Mouse (Mus musculus): ENCODE measurements around the gene Grin1. TPM values are rescaled to one million over a fixed set of nuclear protein-coding genes. Genes with fewer than 3 reads are reported as not detected.

The Grin1 gene
- polyA plus RNA-seq (2012; rRNA removed): 1.5 TPM in 2 replicates

DNA sequence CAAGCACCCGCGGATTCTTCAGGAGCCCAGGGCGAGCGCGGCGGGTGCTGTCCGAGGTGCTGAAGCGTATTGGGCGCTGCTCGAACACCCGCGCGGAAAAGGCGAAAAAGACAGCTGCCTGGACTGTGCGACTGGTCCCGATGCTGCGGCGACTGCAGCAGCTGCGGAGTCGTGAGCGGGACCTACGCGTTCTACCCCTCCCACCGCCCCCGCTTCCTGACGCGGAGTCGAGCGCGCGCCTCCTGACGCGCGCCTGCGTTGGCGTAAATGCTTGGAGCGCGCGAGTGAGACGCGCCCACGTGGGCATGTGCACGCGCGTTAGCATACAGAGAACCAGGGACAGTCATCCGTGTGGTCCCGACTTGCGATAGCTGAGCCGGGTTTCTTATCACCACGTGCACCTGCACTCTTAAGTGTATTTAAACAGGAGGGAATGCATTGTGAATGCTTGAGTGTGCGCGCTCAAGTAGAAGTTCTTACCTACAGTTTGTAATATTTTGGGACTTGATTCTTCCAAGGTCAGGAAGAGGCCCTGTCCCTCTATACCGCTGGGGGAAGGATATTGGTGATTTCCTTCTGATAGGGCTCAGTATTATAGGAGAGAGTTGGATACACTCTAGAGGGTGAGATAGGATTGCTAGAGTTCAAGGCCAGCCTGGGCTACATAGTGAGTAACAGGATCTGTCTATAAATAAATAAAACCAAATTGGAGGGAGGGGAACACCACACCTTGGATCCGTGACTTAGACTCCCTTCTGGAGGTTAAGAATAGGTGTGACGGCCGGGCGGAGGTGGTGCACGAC, at the start of gene Grin1:
TSS of gene Grin1 (minus strand) at position 217 of the 803 bp plus-strand sequence.

DNA sequence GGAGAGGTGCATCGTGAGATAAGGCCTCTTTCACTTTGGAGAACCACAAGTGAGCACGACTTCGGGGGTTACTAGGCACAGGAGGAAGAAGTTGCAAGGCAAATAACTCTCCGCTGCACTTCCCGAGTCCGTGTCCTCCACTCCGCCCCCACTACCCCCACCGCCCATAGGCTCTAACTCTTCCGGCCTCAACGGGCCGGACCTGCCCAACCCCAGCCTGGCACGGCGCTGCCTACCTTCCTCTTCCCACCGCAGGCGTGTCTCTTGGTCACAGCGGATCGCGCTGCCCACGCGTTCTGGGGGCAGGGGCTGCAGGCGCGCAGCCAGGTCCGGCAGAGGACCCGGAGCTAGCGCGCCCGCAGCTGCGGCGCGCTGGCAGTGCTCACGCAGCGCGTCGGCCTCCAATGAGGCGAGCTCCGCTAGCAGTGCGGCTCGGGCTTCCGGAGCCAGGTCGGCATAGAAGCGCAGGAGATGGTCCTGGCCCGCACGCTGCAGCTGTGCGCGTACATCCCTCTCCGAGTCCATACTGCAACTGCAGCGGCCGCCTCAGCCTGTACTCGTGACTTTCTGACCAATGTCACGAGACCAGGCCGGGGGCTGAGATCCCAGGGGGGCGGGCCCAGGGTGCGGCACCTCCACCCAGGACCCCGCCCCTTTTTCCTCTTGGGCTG, 46.2 kb upstream of the Grin1 start, which contains the start of gene Uap1l1:
TSS of gene Uap1l1 (minus strand) at position 592 of the 671 bp plus-strand sequence.

DNA sequence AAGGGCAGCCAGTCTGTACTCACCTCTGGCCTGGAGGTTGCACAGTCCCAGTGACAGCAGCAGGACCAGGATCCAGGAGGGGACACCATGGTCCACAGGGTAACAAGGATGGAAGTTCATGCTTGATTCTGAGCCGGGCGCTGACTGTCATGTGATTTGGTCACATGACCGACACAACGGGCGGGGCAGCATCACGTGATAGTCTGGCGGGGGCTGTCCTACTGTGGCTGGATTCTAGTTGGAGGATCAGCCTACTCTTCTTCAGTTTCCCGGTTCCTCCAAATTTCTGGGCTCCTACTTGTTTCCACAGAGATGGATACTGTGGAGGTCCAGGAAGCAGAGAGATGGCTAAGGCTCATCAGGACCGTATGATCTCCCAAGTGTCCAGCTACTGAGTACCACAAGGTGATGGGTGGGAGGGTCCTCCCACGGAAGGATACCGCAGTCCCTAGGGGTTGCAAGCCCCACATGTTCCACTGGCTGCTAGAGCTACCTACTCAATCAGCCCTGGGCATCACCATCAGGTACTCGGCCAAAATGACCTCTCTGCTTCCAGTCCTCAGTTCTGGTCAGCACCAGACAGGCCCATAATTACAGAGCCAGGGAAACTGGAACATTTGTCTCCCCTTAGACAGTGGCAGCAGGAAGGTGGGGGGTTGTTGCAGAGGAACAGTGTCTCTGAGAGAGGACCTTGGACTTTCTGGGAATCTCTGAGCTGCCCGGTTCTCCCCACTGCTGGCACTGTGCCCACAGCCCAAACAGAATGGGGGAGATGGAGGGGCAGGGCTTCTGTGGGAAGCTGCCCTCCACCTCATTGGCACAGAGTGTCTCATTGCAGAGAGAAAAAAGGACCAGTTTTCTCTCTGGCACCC, 37.5 kb upstream of the Grin1 start, which contains the start of gene Dpp7:
TSS of gene Dpp7 (minus strand) at position 152 of the 872 bp plus-strand sequence.

DNA sequence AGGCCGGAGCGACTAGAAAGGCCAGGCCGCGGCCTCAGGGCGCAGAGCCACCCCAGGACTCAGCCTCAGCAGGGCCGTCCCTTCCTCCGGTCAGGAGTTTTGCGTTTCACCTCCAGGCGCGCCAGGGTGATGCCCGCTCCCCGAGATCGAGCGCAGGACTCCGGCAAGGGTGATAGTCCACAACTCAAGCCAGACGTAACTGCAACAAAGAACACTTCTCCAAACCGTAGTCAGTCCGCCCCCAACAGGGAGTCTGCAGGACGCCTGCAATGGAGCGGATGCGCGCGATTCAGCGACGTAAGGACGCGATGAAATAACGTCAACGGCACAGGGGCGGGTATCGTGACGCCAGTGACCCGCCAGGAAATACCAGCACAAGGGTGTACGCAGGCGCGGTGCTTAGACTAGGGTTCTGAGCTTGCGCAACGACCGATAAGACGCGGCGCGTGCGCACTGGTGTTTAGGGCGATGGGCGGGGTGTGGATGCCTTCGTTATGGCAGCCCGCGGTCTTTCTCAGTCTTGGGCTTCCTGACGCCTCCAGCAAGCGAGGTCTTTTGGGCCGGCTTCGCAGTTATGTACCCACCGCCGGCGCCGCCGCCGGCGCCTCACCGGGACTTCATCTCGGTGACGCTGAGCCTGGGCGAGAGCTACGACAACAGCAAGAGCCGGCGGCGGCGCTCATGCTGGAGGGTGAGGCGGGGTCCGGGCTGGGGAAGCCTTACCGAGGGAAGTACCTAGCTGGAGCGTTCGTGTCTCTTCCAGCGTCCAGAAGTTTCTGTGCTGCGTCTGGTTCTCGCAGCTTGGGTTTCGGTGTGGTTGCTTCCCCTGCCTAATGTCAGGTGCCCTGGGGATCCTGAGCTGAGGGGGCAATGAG, 13.5 kb upstream of the Grin1 start, which contains the start of gene Man1b1:
TSS of gene Man1b1 (plus strand) at position 53 of the 875 bp plus-strand sequence.

DNA sequence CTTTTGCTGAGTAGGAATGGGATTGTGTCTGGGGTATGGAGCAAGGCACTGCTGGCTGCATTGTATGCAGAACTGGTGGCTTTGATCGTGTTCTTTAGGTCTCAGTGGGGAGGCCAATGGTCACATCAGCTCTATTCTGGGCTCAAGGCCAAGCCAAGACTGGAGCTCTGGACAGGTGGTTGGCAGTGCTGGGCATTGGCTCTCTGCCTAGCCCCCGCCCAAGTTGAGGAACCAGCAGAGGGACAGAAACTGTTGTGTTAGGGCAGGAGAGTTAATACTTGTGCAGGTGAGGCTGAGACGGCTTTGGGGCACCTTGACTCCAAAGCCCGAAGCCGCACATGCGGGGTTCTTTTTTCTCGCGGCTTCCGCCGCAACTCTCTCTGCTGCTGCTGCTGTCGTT, 29.3 kb downstream of the Grin1 start, which contains the start of gene Lrrc26:
TSS of gene Lrrc26 (plus strand) at position 265 of the 400 bp plus-strand sequence.

DNA sequence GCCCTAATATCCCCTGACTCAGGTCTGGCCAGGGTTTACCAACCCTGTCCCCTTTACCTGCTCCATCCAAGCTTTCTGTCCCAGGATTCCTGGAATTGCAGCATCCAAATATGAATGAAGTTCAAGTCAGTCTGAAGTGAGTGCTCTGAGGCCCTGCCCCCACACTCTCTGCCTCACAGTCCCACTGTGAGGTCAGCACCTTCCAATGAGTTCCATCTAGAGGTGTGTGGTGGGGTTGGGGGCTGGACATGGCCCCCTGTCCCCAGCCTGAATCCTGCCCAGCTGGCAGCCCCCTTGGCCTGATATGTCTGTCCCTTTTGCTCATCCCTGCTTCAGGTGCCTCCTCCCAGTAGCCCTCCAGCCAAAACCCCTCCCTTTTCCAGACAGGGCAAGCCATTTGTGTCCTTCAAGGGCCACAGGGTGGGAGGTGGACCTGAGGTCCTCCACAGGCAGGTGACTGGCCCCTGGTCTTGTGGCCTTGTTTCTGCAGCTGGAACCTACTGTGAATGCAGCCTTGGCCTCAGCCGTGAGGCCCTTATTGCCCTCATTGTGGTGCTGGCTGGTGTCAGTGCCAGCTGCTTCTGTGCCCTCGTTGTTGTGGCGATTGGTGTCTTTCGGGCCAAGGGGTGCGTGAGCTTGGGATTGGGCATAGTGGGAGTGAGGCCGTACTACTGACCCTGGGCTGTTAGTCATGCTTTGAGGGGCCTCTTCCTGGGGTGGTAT, 30.9 kb downstream of the Grin1 start, which contains the start of gene Tmem210:
TSS of gene Tmem210 (plus strand) at position 219 of the 723 bp plus-strand sequence.

DNA sequence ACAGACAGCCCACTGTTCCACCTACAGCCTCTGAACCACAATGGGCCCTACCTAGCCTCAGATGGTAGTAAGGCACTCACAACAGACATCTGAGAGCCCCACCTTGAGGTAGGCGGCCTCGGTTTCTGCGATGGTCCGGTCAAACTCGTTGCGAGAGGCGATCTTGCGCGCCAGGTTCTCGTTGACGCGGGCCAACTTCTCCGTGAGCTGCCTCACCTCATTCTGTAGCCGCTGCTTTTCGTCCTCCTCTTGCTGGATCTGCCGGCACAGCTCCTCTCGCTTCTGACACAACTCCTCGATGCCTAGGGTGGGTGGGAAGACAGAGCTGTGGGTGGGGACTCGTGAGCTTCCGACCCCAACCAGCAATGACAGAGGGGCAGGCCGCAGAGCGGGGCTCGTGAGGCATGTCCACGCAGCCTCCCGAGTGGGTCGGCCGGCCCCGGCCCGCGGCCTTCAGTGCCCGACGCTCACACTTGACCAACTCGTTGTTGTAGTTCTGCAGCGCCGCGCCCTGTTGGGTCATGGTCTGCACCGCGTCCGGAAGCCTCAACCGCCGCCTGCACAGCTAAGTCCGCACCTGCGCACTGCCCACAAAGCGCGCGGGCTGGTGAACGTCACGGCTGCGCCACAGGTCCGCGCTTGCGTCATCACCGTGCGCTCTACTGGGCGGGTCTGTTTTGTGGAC, 47.0 kb downstream of the Grin1 start, which contains the start of the genes Ssna1 and Anapc2:
TSS of gene Ssna1 (minus strand) at position 612 of the 685 bp plus-strand sequence.
TSS of gene Anapc2 (plus strand) at position 652 of the 685 bp plus-strand sequence.

DNA sequence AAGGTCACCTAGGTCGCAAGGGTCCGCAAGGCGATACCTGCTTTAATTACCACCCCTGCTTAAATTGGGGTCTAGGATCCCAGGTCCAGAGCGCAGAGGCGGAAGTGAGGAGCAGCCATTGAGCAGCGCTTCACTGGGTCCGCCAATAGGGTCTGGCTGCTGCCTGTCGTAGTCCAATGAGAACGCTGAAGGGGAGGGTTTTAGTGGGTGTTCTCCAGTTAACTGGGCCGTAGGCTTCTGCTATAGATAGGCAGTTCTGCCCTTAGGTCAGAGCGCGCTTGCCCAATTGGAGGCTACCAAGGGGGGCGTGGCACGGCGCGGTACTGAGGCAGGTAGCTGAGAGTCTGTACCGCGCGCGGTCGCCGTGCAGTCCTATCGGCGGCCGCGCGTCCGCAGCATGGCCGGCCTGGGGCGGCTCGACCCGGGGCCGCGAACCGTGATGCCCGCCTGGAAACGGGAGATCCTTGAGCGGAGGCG, 56.7 kb downstream of the Grin1 start, which contains the start of gene Tprn:
TSS of gene Tprn (plus strand) at position 328 of the 477 bp plus-strand sequence.

DNA sequence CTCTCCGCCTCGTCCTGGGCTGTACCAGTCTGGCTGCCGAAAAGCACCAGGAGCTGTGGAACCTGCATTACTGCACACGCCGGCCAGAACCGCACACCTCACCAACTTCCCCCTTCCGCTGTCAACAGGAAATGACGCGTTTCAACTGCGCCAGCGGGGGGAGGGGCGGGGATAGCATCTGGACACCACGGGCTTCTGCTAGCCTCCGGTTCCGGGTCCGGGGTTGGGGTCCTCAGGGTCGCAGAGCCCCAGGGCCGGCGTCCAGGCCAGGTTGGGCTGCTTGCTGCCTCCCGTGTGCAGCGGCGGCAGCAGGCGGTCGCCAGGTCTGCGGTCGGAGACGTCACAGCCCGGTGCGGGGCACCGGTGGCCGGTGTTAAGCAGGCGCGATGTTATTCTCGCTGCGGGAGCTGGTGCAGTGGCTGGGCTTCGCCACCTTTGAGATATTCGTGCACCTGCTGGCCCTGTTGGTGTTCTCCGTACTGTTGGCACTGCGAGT, 63.7 kb downstream of the Grin1 start, which contains the start of gene Tmem203:
TSS of gene Tmem203 (plus strand) at position 156 of the 496 bp plus-strand sequence.

DNA sequence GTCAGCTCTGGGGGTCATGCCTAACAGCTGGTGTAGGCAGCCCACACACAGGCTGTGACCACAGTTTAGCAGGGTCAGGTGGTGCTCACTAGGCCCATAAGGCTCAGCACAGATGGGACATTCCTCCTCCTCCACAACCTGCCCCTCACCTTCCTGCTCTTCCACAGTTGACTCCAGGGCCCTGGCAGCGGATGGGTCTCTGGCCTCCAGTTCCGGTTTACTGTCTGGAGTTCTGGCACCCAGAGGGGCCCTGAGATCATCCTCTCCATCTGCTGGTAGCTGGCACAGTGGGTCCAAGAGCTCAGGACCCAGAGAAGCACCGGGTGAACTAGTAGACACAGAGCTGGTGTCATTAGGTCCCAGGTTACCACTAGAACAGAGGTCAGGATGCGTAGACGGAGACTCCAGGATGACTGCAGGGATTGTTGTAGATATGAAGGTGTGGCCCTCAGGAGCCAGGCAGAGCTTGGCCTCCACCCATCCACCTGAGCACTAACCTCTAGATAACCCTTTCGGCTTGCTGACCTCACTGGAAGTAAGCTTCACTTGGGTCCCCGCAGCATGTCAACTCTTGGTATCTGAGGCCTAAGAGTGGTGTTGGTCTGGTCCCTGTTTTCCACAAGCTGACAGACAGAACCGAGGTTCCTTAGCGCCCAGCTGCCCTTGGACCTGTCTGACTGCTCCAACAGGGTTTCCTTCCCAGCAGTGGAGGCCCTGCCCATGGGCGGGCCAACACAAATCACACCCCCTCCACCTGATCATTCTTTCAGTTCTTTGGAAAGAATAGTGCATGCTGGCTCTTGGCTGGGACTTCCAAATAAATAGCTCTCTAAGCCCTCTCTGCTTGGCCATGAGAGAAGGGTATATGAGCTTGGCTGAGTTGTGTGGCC, 72.6 kb downstream of the Grin1 start, which contains the start of gene AL732309.1:
TSS of gene AL732309.1 (minus strand) at position 681 of the 890 bp plus-strand sequence.

DNA sequence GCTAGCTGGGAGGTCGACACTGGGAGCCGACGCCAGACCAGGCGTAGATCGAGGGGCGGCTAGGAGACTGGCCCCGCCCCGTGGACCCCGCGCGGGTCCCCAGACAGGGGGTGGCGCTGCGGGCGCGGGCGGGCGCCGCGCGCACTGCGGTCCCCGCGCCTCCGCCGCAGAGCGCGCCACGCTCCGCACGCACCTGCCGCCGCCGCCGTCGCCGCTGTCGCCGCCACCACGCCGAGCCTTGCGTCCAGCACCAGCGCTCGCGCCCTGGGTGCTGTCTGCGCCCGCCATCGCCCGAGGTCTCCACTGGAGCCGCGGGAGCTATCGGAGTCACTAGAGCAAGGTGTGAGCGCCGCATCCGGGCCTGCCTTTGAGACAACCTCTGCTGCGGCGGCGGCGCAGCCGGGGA, 76.9 kb downstream of the Grin1 start, which contains the start of the genes Rnf208 and Cysrt1:
TSS of gene Rnf208 (plus strand) at position 155 of the 406 bp plus-strand sequence.
TSS of gene Cysrt1 (minus strand) at position 352 of the 406 bp plus-strand sequence.

Other genes starting within 250 kb of the Grin1 start
- 240 and 325 TPM in 2 replicates for gene Entpd8, start 238.9 kb downstream of the Grin1 start, polyA plus RNA-seq (2012; rRNA removed)
- 82.7 and 117 TPM in 2 replicates for gene Noxa1, start 224.0 kb downstream of the Grin1 start, polyA plus RNA-seq (2012; rRNA removed)
- gene Nrarp, start 138.4 kb downstream of the Grin1 start, polyA plus RNA-seq (2012; rRNA removed): 38.5 and 40.0 TPM in 2 replicates
- gene Tor4a, start 122.3 kb downstream of the Grin1 start, polyA plus RNA-seq (2012; rRNA removed): 73.5 and 77.4 TPM in 2 replicates
- gene Nelfb, start 107.7 kb downstream of the Grin1 start, polyA plus RNA-seq (2012; rRNA removed): 58.5 and 62.9 TPM in 2 replicates
- gene Stpg3, start 104.5 kb downstream of the Grin1 start, polyA plus RNA-seq (2012; rRNA removed): 0.19 TPM in 1 of 2 replicates, not detected in the other
- 0.10 TPM in 1 of 2 replicates, not detected in the other for gene Fam166a, start 100.4 kb downstream of the Grin1 start, polyA plus RNA-seq (2012; rRNA removed)
- gene Tubb4b, start 94.5 kb downstream of the Grin1 start, polyA plus RNA-seq (2012; rRNA removed): 680 and 930 TPM in 2 replicates
- gene Slc34a3, start 84.8 kb downstream of the Grin1 start, polyA plus RNA-seq (2012; rRNA removed): 0.06 TPM in 1 of 2 replicates, not detected in the other
- gene Rnf224, start 82.4 kb downstream of the Grin1 start, polyA plus RNA-seq (2012; rRNA removed): not detected in 2 replicates
- 17.8 and 19.3 TPM in 2 replicates for gene Rnf208, start 76.9 kb downstream of the Grin1 start, polyA plus RNA-seq (2012; rRNA removed)
- gene Cysrt1, start 76.7 kb downstream of the Grin1 start, polyA plus RNA-seq (2012; rRNA removed): 0.41 TPM in 1 of 2 replicates, not detected in the other
- gene AL732309.1, start 72.3 kb downstream of the Grin1 start, polyA plus RNA-seq (2012; rRNA removed): 26.9 and 28.8 TPM in 2 replicates
- gene Tmem203, start 63.7 kb downstream of the Grin1 start, polyA plus RNA-seq (2012; rRNA removed): 39.1 and 59.2 TPM in 2 replicates
- 194 and 199 TPM in 2 replicates for gene Tprn, start 56.6 kb downstream of the Grin1 start, polyA plus RNA-seq (2012; rRNA removed)
- gene Ssna1, start 46.7 kb downstream of the Grin1 start, polyA plus RNA-seq (2012; rRNA removed): 68.4 and 69.1 TPM in 2 replicates
- gene Anapc2, start 46.7 kb downstream of the Grin1 start, polyA plus RNA-seq (2012; rRNA removed): 80.9 and 85.4 TPM in 2 replicates
- gene Tmem210, start 31.0 kb downstream of the Grin1 start, polyA plus RNA-seq (2012; rRNA removed): not detected in 2 replicates
- 197 and 281 TPM in 2 replicates for gene Lrrc26, start 29.3 kb downstream of the Grin1 start, polyA plus RNA-seq (2012; rRNA removed)
- gene Man1b1, start 13.2 kb upstream of the Grin1 start, polyA plus RNA-seq (2012; rRNA removed): 15.6 and 17.3 TPM in 2 replicates
- 37.3 and 38.5 TPM in 2 replicates for gene Dpp7, start 37.2 kb upstream of the Grin1 start, polyA plus RNA-seq (2012; rRNA removed)
- gene Uap1l1, start 46.5 kb upstream of the Grin1 start, polyA plus RNA-seq (2012; rRNA removed): 53.2 and 76.3 TPM in 2 replicates
- 24.4 and 27.1 TPM in 2 replicates for gene Sapcd2, start 53.1 kb upstream of the Grin1 start, polyA plus RNA-seq (2012; rRNA removed)
- 66.7 and 73.6 TPM in 2 replicates for gene Entpd2, start 76.7 kb upstream of the Grin1 start, polyA plus RNA-seq (2012; rRNA removed)
- 246 and 266 TPM in 2 replicates for gene Npdc1, start 80.2 kb upstream of the Grin1 start, polyA plus RNA-seq (2012; rRNA removed)
- gene Fut7, start 104.1 kb upstream of the Grin1 start, polyA plus RNA-seq (2012; rRNA removed): 0.19 and 0.25 TPM in 2 replicates
- 19.3 and 24.9 TPM in 2 replicates for gene Abca2, start 109.5 kb upstream of the Grin1 start, polyA plus RNA-seq (2012; rRNA removed)
- 1.6 and 2.1 TPM in 2 replicates for gene Clic3, start 137.7 kb upstream of the Grin1 start, polyA plus RNA-seq (2012; rRNA removed)
- 66.2 and 79.3 TPM in 2 replicates for gene Paxx, start 141.9 kb upstream of the Grin1 start, polyA plus RNA-seq (2012; rRNA removed)
- gene Ptgds, start 150.9 kb upstream of the Grin1 start, polyA plus RNA-seq (2012; rRNA removed): 0.21 and 0.37 TPM in 2 replicates
- gene Lcn12, start 174.7 kb upstream of the Grin1 start, polyA plus RNA-seq (2012; rRNA removed): not detected in 2 replicates
- 23.6 and 29.7 TPM in 2 replicates for gene Fbxw5, start 181.6 kb upstream of the Grin1 start, polyA plus RNA-seq (2012; rRNA removed)
- 1.7 and 2.4 TPM in 2 replicates for gene C8g, start 182.5 kb upstream of the Grin1 start, polyA plus RNA-seq (2012; rRNA removed)
- 13.4 and 15.1 TPM in 2 replicates for gene Traf2, start 227.8 kb upstream of the Grin1 start, polyA plus RNA-seq (2012; rRNA removed)
- 208 and 259 TPM in 2 replicates for gene Edf1, start 238.7 kb upstream of the Grin1 start, polyA plus RNA-seq (2012; rRNA removed)

Measured in colon, adult 2 months (tissue).